Mouse (Mus musculus): ENCODE measurements at regions not wholly inside any gene's neighbourhood (a gene's known extent, or its start where the extent isn't known, plus 50 kb on each side); places are given as distances from the start of the nearest gene placed in this dataset.

DNA sequence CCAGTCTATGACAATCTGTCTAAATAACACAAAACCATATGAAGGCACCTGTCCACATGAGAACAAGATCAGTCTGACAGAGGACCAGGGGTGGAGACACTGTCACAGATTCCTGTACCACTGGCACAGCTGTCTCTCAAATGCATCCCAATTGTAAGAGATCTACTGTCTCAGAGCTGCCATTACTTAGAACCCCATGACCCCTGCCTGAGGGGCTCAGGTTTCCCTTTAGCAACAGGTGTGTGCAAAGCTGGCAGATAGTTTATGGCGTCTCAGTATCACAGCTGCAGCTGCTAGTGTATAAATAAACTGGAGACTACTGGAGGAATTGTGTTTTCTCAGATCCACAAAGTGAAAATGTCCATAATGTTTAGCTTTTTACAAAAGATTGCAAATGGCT, 109.1 kb upstream of the Arpp21 start:
- TF ChIP-seq CTCF (IDR thresholded peaks at IDR 0.05), result no peak
- no peak for TF ChIP-seq EP300 (IDR thresholded peaks at IDR 0.05)

Data from lung, postnatal 0 days (tissue).